Mouse (Mus musculus): ENCODE results near the gene Asah2. TPM values are rescaled to one million over a fixed set of nuclear protein-coding genes. Genes with fewer than 3 reads are reported as not detected.

Asah2 gene
- polyA plus RNA-seq, 1 experiment from 2014 or later, result 2.4 TPM

DNA sequence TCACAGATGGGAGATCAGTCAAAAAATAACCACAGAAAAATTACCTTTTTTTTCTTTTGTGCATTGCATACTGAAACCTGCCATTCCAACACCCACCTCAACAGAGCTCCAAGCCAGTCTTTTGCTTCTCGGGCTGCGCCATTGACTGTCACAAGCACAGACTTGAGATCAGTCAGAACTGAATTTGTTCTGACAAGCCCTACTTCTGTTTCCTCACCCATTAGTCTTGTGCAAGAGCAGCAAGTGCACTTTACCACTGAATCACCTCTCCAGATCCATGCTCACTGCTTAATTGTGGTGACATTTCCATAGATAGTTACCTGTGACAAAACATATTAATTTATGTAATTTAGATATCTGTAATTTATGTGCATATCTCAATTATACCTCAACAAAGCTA is 147.6 kb downstream of the Asah2 start:
- H3K27me3 ChIP-seq (replicated peaks), result no peaks in the 10 kb centered on the region
- H3K4me2 ChIP-seq, result no peak overlapping the region
- no peaks in the 10 kb centered on the region for H3K36me3 ChIP-seq
- H3K27ac ChIP-seq, result no peak overlapping the region
- 95% methylated on average over 2 of the region's 2 CpGs for whole genome bisulfite sequencing
- no peaks in the 10 kb centered on the region for H3K4me1 ChIP-seq
- no peak overlapping the region for H3K9ac ChIP-seq
- ATAC-seq (ENCODE audit: insufficient read depth, low FRiP score, low read depth), result no peak
- no peaks in the 10 kb centered on the region for H3K9me3 ChIP-seq
- H3K4me3 ChIP-seq (replicated peaks), result no peak overlapping the region

DNA sequence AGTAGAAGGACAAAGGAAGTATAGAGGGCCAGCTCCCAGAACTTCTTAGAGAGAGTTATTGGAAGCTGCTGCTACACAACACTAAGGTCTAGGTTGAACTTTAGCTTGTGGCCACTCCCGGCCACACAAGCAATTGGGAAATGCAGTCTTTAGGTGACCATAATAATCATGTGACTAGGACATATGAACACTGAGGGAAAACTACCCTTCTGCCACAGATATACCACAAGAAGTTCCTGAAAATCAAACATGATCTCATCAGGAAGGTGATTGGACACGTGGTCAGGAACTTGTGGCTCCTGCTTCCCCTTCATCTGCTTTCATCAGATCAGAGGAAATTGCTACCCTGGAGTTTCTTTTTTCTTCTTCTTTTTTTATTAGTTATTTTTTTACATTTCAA is 151.7 kb downstream of the Asah2 start:
- H3K36me3 ChIP-seq, result no peaks in the 10 kb centered on the region
- no peaks in the 10 kb centered on the region for H3K4me1 ChIP-seq
- H3K27me3 ChIP-seq (replicated peaks), result no peaks in the 10 kb centered on the region
- ATAC-seq (ENCODE audit: insufficient read depth, low FRiP score, low read depth), result no peak
- H3K27ac ChIP-seq, result no peak overlapping the region
- 64% methylated on average over 2 of the region's 2 CpGs for WGBS
- H3K9ac ChIP-seq, result no peak overlapping the region
- no peaks in the 10 kb centered on the region for H3K9me3 ChIP-seq
- no peak overlapping the region for H3K4me2 ChIP-seq
- no peak overlapping the region for H3K4me3 ChIP-seq (replicated peaks)

DNA sequence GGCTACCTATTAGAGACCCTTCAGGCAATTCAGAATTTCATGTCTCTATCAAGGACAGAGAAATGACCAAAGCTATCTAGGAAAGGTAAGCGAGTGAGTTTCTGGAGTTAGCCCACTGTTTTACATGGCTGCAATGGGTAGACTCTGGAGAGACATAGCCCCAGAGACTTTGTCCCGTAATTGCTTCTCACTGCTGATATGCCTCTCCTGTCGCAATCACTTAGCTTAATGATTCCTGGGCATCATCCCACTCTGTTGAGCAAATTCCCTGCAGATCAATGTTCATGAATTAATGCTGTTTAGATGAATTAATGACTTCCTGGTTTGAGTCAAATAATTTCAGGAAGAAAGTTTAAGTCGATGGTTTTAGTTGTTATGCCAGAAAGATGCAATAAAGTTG is 153.3 kb downstream of the Asah2 start:
- no peaks in the 10 kb centered on the region for H3K36me3 ChIP-seq
- no peaks in the 10 kb centered on the region for H3K27me3 ChIP-seq (replicated peaks)
- no peak overlapping the region for H3K27ac ChIP-seq
- H3K9ac ChIP-seq, result no peak overlapping the region
- H3K9me3 ChIP-seq, result no peaks in the 10 kb centered on the region
- no peak overlapping the region for H3K4me3 ChIP-seq (replicated peaks)
- H3K4me2 ChIP-seq, result no peak overlapping the region
- WGBS, result 79% methylated on average over 4 of the region's 4 CpGs
- H3K4me1 ChIP-seq, result no peaks in the 10 kb centered on the region
- no peak for ATAC-seq (ENCODE audit: insufficient read depth, low FRiP score, low read depth)

DNA sequence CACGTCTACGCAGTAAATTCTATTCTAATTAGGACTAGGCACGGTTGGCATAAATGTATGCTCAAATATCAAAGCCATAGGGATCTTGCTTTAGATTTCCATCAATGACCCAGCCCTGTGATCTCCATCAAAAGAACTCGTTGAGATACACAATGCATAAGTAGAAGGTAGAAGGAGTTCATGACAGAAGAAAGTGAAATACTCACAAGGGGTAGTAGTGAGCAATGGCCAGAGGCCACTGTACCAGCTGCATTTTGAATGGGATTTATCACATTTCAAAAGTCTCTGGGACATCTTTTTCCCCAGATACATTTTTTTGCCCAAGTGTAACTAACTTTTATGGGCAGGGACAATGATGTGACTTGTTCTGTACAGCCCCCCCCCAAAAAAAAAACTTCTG is 153.7 kb downstream of the Asah2 start:
- ATAC-seq (ENCODE audit: insufficient read depth, low FRiP score, low read depth), result no peak
- Histone ChIP-seq H3K4me3 (replicated peaks) (no peak overlapping the region), H3K4me2 (no peak overlapping the region), H3K27me3 (replicated peaks) (no peaks in the 10 kb centered on the region), H3K36me3 (no peaks in the 10 kb centered on the region), H3K9me3 (no peaks in the 10 kb centered on the region), H3K27ac (no peak overlapping the region), H3K9ac (no peak overlapping the region), H3K4me1 (no peaks in the 10 kb centered on the region)
- 85% methylated on average over 4 of the region's 4 CpGs for WGBS

DNA sequence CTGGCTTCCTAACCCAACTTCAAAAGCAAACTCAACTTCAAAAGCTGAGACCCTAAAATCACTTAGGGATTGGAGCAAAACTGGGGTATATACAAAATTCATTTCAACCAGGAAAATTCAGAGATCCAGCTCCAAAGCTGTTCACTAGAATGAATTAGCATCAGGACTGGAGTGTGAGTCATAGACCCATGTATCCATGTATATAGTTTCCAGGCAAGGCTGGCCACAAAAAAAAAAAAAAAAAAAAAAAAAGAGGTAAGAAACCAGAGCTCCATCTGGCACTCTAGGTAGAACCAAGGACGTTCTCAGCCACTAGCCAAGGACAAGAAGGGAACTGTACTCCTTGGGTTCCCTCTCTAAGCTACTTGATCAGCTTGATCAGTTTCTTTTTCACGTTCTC is 154.2 kb downstream of the Asah2 start:
- no peak for ATAC-seq (ENCODE audit: insufficient read depth, low FRiP score, low read depth)
- no peaks in the 10 kb centered on the region for H3K9me3 ChIP-seq
- H3K4me2 ChIP-seq, result no peak overlapping the region
- H3K27me3 ChIP-seq (replicated peaks), result no peaks in the 10 kb centered on the region
- no peaks in the 10 kb centered on the region for H3K4me1 ChIP-seq
- WGBS, result 84% methylated on average over 2 of the region's 2 CpGs
- H3K4me3 ChIP-seq (replicated peaks), result no peak overlapping the region
- no peak overlapping the region for H3K9ac ChIP-seq
- H3K36me3 ChIP-seq, result no peaks in the 10 kb centered on the region
- no peak overlapping the region for H3K27ac ChIP-seq

DNA sequence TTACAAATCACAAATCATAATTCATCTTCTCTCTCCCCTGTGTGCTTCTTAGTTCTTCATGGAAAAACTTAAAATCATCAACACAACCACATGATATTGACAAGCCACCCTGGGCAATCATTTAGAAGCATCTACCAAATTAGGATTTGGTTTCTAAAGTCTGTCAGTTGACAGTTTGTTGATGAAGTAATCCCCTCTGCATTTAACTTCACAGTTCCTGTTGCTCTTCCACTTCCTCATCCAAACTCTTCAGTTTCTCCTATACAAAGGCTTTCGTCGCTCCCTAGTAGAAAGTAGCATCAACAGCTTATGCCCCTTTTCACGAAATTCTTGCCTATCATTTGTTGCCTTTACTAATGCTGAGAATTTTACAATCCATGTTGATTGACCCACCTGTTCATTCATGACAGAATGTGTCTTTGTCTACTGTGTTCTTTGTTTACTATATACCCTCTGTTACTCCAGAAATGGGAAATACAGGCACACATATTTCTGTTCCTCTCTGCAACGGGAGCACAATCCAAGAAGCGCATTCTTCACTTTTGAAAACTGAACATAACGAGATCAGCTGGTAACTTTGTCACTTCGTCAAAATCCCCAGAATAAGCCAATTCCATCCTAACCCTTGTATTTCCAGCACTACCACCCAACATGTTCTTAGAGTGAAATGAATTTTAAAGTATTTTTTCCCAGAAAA is 157.1 kb downstream of the Asah2 start:
- Histone ChIP-seq H3K9me3 (no peaks in the 10 kb centered on the region), H3K36me3 (no peaks in the 10 kb centered on the region), H3K4me1 (no peaks in the 10 kb centered on the region), H3K27ac (no peak overlapping the region), H3K9ac (no peak overlapping the region), H3K4me3 (replicated peaks) (no peak overlapping the region), H3K27me3 (replicated peaks) (no peaks in the 10 kb centered on the region), H3K4me2 (no peak overlapping the region)
- ATAC-seq (ENCODE audit: insufficient read depth, low FRiP score, low read depth), result no peak
- 76% methylated on average over 7 of the region's 7 CpGs for WGBS

Other genes starting within 250 kb of the Asah2 start
- gene A1cf, start 239.4 kb downstream of the Asah2 start, polyA plus RNA-seq (2015; fragmentation: Nextera tagmentation; extraction: Ambion mirVana), result 3.6 and 5.0 TPM in 2 replicates

Measured in stomach, embryonic 15.5 days (tissue).